Mouse (Mus musculus) myocyte (in vitro differentiated cells): ENCODE data around the gene Recql. TPM values are rescaled to one million over a fixed set of nuclear protein-coding genes. Genes with fewer than 3 reads are reported as not detected.

Experiments
- H3K27me3 ChIP-seq: one replicate; pipeline ENCODE4 v1.6.1; 2011; ENCODE audit not compliant: control insufficient read depth, insufficient read depth, insufficient read length
- H3K36me3 ChIP-seq: one replicate; pipeline ENCODE4 v1.6.1; 2011; ENCODE audit not compliant: control insufficient read depth, insufficient read depth
- H3K4me2 ChIP-seq: one replicate; pipeline ENCODE4 v1.6.1; 2011; ENCODE audit warnings: low read depth, control low read depth
- H3K4me3 ChIP-seq: one replicate; pipeline ENCODE4 v1.5.1; 2011; ENCODE audit warnings: mild to moderate bottlenecking, control low read depth, moderate library complexity
- H3K79me2 ChIP-seq: one replicate; pipeline ENCODE4 v1.6.1; 2011; ENCODE audit not compliant: control insufficient read depth, insufficient read depth
- H3ac ChIP-seq: one replicate; pipeline ENCODE4 v1.6.1; 2011; ENCODE audit not compliant: control insufficient read depth, insufficient read length
- CEBPB ChIP-seq: IDR thresholded peaks from 2 replicates; pipeline ENCODE4 v1.6.1; 2011; ENCODE audit warnings: mild to moderate bottlenecking, moderate library complexity; ENCODE audit not compliant: poor library complexity, insufficient read depth, severe bottlenecking
- E2F4 ChIP-seq: IDR thresholded peaks from one replicate; pipeline ENCODE4 v1.6.1; 2011; ENCODE audit warnings: mild to moderate bottlenecking, control low read depth, moderate library complexity; ENCODE audit not compliant: insufficient read depth
- MAX ChIP-seq: IDR thresholded peaks from one replicate; pipeline ENCODE4 v1.6.1; 2011; ENCODE audit warnings: low read depth, mild to moderate bottlenecking, control low read depth
- MYOD1 ChIP-seq, 3 experiments: IDR thresholded peaks; one replicate each; pipeline ENCODE4 v1.6.1; 2011; ENCODE audit warnings: control low read depth in 2 of 3, low read depth in 2 of 3, mild to moderate bottlenecking in 2 of 3, moderate library complexity in 1 of 3; ENCODE audit not compliant: insufficient read length in 2 of 3, control insufficient read depth in 1 of 3
- MYOG ChIP-seq, 3 experiments: IDR thresholded peaks; one replicate each; pipeline ENCODE4 v1.6.1; 2011; ENCODE audit warnings: control low read depth in 2 of 3, low read depth in 2 of 3, mild to moderate bottlenecking in 2 of 3; ENCODE audit not compliant: insufficient read length in 2 of 3, control insufficient read depth in 1 of 3, insufficient read depth in 1 of 3
- POLR2A ChIP-seq: IDR thresholded peaks from one replicate; pipeline ENCODE4 v1.6.1; 2011; ENCODE audit warnings: low read depth, mild to moderate bottlenecking, control low read depth, moderate library complexity; ENCODE audit not compliant: insufficient read length
- POLR2AphosphoS2 ChIP-seq: IDR thresholded peaks from one replicate; pipeline ENCODE4 v1.6.1; 2011; ENCODE audit warnings: low read depth, control low read depth; ENCODE audit not compliant: insufficient read length
- REST ChIP-seq: IDR thresholded peaks from one replicate; pipeline ENCODE4 v1.6.1; 2011; ENCODE audit warnings: mild to moderate bottlenecking, control low read depth, moderate library complexity; ENCODE audit not compliant: insufficient read depth, insufficient read length
- SRF ChIP-seq: IDR thresholded peaks from one replicate; pipeline ENCODE4 v1.6.1; 2011; ENCODE audit warnings: low read depth; ENCODE audit not compliant: control insufficient read depth, insufficient read length
- TCF12 ChIP-seq: IDR thresholded peaks from one replicate; pipeline ENCODE4 v1.6.1; 2011; ENCODE audit warnings: mild to moderate bottlenecking, control low read depth; ENCODE audit not compliant: poor library complexity, insufficient read depth, severe bottlenecking
- TCF3 ChIP-seq: IDR thresholded peaks from one replicate; pipeline ENCODE4 v1.6.1; 2011; ENCODE audit warnings: low read depth, control low read depth; ENCODE audit not compliant: insufficient read length
- USF1 ChIP-seq: IDR thresholded peaks from one replicate; pipeline ENCODE4 v1.6.1; 2011; ENCODE audit warnings: low read depth, mild to moderate bottlenecking, control low read depth, moderate library complexity
- polyA plus RNA-seq: library from polyadenylated mRNA; unstranded; fragments of >200 nt; fragmentation: generic; extraction: Trizol; gene quantifications from one replicate; pipeline ENCODE4 v1.2.1, GENCODE M21; 2012; ENCODE audit warnings: missing spikeins

The Recql gene
- polyA plus RNA-seq, 1 experiment, result 8.8 TPM

DNA sequence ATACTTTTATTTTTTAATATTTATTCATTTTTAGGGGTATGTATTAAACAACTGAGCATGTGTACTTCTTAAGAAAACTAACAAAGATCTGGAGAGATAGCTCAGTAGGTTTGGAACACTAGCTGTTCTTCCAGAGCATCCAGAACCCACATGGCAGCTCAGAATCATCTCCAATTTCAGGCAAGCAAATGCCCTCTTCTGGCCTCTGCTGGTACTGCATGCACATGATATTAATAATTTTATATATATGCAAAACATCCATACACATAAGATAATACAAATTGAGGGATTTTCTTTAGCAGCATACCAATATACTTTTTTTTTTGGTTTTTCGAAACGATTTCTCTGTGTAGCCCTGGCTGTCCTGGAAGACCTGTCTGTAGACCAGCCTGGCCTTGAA is 43.3 kb downstream of the Recql start:
- Histone ChIP-seq H3K27me3 (no peaks in the 10 kb centered on the region), H3ac (no peak overlapping the region), H3K79me2 (peaks cover 9% of the 10 kb centered on the region), H3K4me2 (no peak overlapping the region), H3K36me3 (peaks cover under 1% of the 10 kb centered on the region), H3K4me3 (no peak overlapping the region)
- TF ChIP-seq TCF3, result no peak
- no peak for TF ChIP-seq MAX

DNA sequence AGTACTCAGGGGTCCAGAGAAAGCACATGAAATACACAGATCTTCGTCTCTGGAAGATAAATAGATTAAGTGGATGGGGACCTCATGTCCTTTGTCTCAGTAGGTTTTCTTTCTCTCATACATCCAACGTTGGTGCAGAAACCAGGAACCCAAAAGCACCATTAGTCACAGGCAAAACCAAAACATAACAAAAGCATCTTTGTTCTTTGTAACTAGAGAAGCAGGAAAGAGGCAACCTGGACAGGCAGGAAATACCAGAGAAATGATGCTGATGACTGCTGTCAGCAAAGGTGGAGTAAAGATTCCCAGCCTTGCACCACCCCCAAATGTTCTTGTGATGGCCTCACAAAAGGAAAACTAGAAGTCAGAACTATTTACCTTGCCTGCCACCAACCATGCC is 47.3 kb downstream of the Recql start:
- TF ChIP-seq TCF12, result no peak
- TF ChIP-seq MYOG (IDR thresholded peaks at IDR 0.05; ENCODE audit: control insufficient read depth in 1 of 3, insufficient read depth in 1 of 3, insufficient read length in 2 of 3, low read depth in 2 of 3), result no peak
- TF ChIP-seq MYOD1 (IDR thresholded peaks at IDR 0.05; ENCODE audit: control insufficient read depth in 1 of 3, insufficient read length in 2 of 3, low read depth in 2 of 3), result no peak
- no peak for TF ChIP-seq SRF
- TF ChIP-seq REST, result no peak
- no peak for TF ChIP-seq CEBPB
- TF ChIP-seq POLR2AphosphoS2, result no peak
- TF ChIP-seq E2F4, result no peak
- no peak for TF ChIP-seq MAX
- TF ChIP-seq USF1, result no peak
- no peak for TF ChIP-seq POLR2A
- TF ChIP-seq TCF3, result no peak

DNA sequence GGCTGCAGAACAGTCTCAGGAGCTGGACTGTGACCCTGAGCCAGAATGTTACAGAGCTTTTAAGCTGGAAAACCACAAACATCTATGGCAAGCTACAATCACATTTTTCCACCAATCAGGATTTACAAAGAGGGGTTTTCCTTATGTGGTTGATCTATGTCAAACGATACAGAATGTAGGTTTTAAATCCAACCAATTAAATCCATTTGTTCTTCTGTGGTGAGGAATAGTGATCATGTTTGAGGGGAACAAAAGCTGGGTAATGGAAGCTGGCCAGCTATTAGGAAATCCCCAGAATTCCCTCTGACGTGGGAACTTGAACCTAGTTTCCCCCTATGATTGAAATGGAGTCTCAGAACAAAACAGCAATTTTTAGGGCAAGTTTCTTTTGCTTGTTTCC is 47.9 kb downstream of the Recql start:
- H3K36me3 ChIP-seq, result no peaks in the 10 kb centered on the region
- H3K4me2 ChIP-seq, result peak overlapping the region; percentile 5
- no peak overlapping the region for H3K4me3 ChIP-seq
- H3K79me2 ChIP-seq, result no peaks in the 10 kb centered on the region
- no peak overlapping the region for H3ac ChIP-seq
- TF ChIP-seq CEBPB (0 out of 2 replicates have a peak, but pooled peaks have one; percentile 27), MAX (no peak)
- no peaks in the 10 kb centered on the region for H3K27me3 ChIP-seq

More for the DNA sequence above, 47.3 kb downstream of the Recql start:
- no peaks in the 10 kb centered on the region for H3K27me3 ChIP-seq
- peak overlapping the region; percentile 5 for H3K4me2 ChIP-seq
- no peak overlapping the region for H3K4me3 ChIP-seq
- no peak overlapping the region for H3ac ChIP-seq
- H3K79me2 ChIP-seq, result no peaks in the 10 kb centered on the region
- no peaks in the 10 kb centered on the region for H3K36me3 ChIP-seq

DNA sequence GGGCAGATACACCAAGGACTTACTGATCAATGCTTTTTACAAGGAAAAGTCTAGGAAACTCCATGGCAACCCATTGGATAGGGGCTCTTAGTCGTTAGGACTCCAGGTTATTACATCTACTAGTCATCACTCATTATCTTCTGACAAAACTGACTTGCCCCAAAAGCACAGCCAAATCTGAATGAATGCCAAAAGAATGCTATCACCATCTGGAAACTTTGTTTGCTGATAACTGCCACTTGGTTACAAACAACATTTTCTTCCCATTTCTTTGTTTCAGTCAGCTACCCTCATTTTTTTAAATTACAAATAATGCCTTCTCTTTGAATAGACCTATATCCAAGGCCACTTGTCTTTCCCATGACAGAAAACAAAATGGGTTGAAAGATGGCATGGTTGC is 57.7 kb downstream of the Recql start:
- no peaks in the 10 kb centered on the region for H3K79me2 ChIP-seq
- H3ac ChIP-seq, result no peak overlapping the region
- H3K4me2 ChIP-seq, result no peak overlapping the region
- no peaks in the 10 kb centered on the region for H3K27me3 ChIP-seq
- TF ChIP-seq POLR2A, result no peak
- TF ChIP-seq MAX, result no peak
- TF ChIP-seq MYOG (IDR thresholded peaks at IDR 0.05; ENCODE audit: control insufficient read depth in 1 of 3, insufficient read depth in 1 of 3, insufficient read length in 2 of 3, low read depth in 2 of 3), result no peak
- TF ChIP-seq USF1, result no peak
- TF ChIP-seq SRF, result no peak
- TF ChIP-seq TCF3, result no peak
- TF ChIP-seq REST, result no peak
- no peak for TF ChIP-seq POLR2AphosphoS2
- H3K4me3 ChIP-seq, result no peak overlapping the region
- no peaks in the 10 kb centered on the region for H3K36me3 ChIP-seq

DNA sequence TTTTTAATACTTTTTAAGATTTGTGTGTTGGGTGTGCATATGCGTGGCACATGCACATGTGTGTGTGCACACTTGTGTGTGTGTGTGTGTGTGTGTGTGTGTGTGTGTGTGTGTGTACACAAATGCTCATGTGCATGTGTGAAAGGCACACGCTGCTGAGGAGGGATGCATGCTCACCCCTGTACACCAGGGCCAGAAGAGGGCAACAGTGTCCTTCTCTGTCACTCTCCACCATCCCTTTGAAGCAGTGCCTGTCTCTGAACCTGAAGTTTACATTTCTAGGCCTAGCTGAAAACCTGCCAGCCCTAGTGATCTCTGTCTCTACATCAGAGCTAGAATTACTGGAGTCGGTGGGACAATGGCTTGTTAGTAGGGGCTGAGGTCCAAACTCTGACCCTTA is 60.3 kb downstream of the Recql start:
- Histone ChIP-seq H3K4me2 (no peak overlapping the region), H3ac (no peak overlapping the region), H3K79me2 (no peaks in the 10 kb centered on the region), H3K4me3 (no peak overlapping the region), H3K36me3 (no peaks in the 10 kb centered on the region), H3K27me3 (no peaks in the 10 kb centered on the region)
- no peak for TF ChIP-seq TCF12
- no peak for TF ChIP-seq SRF
- no peak for TF ChIP-seq MAX
- TF ChIP-seq MYOD1 (IDR thresholded peaks at IDR 0.05; ENCODE audit: control insufficient read depth in 1 of 3, insufficient read length in 2 of 3, low read depth in 2 of 3), result no peak
- no peak for TF ChIP-seq POLR2A
- TF ChIP-seq TCF3, result no peak
- TF ChIP-seq REST, result no peak
- no peak for TF ChIP-seq E2F4
- TF ChIP-seq CEBPB, result no peak
- no peak for TF ChIP-seq POLR2AphosphoS2
- no peak for TF ChIP-seq USF1
